Mouse (Mus musculus) ES-CJ7 (cell line): ENCODE data around the gene Arid3a.
"Not testable (repeated sequence)": the region's sequence is repeated elsewhere in the genome, so short reads cannot be mapped to it uniquely, and the experiment has no call there.

ENCODE experiments used
- DNase-seq: peaks from one replicate; pipeline ENCODE4 v3.0.0; 2011; ENCODE audit warnings: low read depth, low spot score

Arid3a gene

DNA sequence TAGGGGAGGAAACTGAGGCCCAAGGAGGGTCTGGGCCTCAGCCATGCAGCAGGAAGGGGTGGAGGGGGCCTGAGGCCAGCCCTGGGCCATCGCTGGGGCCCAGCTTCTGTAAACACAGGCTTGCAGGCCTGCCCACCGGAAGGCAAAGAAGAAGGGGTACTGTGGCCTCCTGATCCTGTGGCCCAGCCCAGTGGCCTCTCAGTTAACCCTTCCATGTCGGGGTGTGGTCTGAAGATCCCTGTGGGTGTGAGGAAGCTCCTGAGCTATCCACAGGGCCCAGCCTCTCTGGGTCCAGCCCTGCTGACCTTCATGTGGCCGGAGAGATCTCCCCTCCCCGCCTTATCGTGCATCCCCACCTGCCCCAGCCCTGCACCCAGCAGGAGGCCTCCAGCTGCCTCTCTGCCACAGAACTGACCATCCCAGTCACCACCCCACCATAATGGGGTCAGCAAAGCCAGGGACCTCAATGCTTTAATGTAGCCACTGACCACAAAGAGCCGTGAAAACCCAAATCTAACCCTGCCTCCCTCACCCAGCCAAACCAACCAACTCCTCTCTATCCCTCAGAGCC lies 20.0 kb downstream of the Arid3a start:
- no peak for DNase-seq

DNA sequence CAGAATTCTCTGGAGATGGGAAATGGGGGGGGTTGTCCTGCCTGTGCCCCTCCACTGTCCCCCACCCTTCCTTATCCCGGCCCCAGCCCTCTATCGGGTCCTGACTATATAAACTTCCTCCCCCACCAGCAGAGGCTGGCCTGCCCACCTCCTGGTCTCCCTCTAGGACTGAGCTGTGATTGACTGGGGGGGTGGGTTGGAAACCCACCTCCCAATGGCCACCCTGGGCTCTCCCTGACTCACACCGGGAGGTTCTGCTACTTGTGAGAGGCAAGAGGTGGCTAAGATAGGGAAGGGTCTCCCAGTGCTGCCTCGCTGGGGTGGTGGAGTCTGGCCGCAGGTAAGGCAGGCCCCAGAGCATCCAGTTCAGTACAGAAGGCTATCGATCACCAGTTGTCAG lies 20.7 kb downstream of the Arid3a start:
- no peak for DNase-seq

DNA sequence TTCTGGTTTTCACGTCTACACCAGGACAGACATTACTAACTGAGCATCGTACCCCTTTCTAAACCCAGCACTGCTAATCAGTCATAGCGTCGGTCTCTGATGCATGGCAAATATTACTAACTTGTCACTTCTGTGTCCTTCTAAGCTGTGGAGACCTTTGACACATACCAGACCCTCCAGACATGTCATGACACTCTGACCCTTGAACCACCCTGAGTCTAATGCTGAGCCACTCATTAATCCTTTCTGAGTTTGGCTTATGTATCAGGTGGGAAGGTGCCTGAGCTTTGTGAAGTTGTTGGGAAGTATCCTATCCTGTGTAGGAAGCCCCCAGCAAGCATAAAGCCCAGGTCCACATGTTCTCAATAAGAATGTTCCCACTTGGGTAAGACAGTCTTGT lies 23.0 kb downstream of the Arid3a start:
- DNase-seq = no peak

- no peak for DNase-seq
These were observed 23.8 kb downstream of the Arid3a start for GRCm38 (mm10) chr10:79950661-79951060.

DNA sequence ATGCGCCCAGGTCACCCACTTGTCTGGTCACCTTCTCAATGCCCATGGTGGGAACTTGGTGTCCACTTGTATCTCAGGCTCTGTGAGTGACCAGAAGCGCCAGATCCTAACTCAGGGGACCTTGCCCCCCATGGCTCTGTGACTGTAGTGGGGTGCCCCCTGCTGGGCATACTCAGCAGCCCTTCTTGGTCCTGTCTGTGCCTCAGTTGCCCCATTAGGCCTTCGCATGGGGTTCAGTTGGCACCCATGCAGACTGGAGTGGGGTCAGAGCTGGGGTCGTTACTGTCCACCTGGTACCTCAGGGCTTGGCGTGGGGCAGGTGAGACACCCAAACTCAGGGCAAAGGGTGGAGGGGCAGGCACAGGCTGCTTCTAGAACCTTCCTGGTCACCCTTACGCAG lies 27.1 kb downstream of the Arid3a start:
- no peak for DNase-seq

DNA sequence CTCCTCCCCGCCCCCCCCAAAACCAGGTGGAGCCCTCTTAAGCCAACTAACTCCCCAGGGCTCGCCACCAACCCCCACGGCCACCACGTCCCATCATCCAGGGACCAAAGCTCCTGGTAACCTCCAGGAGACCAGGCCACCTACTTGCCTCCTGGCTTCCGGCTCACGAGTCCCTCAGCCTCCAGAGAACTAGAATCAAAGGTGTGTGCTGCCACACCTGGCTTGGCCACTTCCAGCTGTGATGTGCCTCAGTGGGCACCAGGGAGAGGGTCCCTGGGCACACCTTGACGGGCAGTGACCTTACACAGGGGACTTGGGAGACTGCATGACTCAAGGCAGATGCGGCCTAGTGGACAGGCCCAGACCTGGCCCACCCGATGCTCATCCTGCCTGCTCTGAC lies 28.8 kb downstream of the Arid3a start:
- DNase-seq = no peak

GRCm38 (mm10) chr10:79956643-79957154 lies 29.9 kb downstream of the Arid3a start:
- DNase-seq = no peak

DNA sequence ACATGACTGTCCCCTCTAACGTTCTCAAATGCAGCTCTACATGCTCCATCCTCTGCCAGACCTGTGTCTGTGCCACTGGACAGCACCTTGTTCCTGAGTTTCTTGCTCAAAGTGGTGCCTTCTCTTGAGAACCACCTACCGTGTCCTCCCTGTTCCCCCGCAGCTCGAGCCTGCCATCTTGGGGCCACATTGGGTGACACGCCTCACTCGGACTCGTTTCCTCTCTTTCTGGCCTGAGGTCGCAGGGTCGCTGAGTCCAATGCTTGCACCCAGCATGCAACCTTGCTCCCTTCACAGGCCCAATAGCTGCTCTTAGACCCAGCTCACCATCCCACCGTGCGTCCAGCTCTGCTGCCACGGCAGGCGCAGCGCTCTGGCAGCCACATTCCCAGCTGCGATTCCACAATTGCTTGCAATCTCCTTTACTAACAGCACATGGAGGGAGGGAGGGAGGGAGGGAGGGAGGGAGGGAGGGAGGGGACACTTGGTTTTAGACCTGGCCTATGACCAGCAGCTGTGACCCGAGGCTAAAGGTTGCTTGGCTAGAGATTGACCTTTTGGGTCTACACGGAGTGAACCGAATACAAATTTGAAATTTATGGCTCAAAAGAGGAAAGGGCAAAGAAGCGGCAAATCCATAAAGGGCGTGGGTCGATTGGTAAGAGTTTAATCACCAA lies 31.4 kb downstream of the Arid3a start:
- peak; percentile 87 for DNase-seq

DNA sequence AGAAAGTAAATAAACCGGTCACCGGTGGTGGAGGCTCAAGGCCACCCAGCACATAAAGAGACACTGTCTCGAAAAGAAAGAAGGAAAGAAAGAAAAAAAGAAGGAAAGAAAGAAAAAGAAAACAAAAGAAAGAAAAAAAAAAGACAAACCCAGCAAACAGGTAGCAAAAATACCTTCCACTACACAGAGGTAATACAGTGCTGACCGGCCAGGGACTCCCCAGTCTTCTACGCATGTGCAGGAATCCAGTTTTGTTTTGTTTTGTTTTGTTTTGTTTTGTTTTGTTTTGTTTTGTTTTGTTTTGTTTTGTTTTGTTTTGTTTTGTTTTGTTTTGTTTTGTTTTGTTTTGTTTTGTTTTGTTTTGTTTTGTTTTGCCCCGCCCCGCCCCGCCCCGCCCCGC lies 32.6 kb downstream of the Arid3a start:
- DNase-seq = not testable (repeated sequence)

DNA sequence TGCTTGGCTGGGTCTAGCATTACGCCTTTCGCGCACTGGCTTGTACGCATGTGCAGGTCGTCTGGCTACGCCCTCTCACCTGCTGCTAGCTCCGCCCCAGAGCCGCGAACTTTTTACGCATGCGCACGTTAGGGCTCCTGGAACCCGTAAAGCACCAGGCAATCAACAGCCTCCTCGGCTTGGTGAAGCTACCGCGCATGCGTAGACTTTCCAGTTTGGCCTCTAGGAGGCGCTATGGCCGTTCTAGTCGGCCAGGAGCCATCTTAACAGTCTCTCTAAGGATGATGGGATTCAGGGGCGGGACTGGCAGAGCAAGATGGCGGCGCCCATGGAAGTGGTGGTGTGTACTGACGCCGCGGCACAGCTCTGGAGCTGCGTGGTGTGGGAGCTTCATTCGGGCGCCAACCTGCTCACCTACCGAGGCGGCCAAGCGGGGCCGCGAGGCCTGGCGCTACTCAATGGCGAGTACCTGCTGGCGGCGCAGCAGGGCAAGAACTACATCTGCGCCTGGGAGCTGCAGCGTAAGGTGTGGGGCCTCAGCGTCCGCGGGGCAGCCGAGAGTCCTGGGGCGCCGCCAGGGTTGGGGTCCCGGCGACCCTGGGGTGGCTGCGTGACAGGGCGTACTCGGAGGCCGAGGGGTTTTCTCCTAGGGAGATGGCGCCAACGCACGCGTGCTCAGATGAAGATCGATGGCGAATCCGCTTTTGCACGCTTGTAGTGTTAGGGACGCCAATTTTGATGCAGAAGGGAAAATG lies 33.2 kb downstream of the Arid3a start, which contains the start of gene Wdr18:
Gene Wdr18, plus strand, starts transcription at position 306 of the 755 bp plus-strand sequence.
- DNase-seq = peak; percentile 100

GRCm38 (mm10) chr10:79960671-79961294 lies 33.9 kb downstream of the Arid3a start:
- DNase-seq = no peak

DNA sequence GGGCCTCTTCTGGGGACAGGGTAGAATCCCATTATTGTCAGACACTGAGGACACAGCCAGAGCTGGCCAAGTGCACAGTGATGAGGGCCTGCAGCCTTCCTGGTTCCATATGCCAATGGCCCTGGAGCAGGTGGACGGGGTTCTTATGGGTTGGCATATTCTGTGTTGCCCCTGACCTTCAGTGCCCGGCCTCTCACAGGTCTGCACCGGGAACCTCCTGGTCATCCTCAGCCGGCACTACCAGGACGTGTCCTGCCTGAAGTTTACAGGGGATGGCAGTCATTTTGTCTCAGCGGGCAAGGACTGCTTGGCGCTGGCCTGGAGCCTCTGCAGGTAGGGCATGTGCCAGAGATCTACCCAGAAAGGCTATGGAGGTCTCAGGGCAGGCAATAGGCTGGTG lies 37.9 kb downstream of the Arid3a start:
- DNase-seq = no peak

DNA sequence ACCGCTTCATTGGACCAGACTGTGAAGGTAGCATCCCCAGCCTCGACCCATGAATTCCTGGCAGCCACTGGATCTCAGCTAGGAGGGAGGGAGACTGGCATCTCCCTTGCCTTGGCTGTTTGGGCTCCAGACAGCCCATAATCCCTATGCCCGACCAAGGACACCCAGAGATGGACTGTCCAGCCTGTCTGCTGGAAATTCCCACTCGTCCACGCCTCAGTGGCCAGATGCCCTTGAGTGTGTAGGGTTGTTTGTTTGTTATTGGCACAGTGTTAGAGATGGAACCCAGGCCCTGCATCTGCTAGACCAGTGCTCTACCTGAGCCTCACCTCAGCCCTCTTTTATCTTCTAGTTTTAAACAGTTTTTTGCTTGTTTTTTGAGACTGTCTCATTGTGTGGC lies 38.5 kb downstream of the Arid3a start:
- DNase-seq = no peak

DNA sequence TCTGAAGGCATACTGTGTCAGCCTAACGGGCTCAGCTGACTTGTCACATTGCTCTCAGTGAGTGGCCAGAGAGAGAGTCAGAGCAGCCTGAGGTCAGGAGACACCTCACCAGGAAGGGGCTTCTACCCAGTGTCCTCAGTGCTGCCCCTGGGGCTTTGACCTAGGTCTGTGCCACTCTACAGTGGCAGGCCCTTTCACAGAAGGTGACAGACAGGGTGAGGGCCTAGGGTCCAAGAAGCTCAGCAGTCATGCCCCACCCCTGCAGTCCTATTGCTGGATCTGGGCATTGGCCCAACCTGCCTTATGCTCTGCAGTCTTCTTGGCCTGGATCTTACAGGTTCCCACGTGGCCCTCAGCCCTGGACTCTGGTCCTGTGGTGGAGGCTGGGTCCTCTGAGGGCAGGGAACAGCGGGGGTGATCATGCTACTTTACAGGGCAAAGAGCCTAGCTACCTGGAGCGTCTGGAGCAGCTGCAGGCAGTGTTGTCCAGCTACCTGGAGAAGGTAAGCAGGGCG lies 40.1 kb downstream of the Arid3a start:
- no peak for DNase-seq

- no peak for DNase-seq
These were observed 41.3 kb downstream of the Arid3a start for GRCm38 (mm10) chr10:79968181-79968580.

DNA sequence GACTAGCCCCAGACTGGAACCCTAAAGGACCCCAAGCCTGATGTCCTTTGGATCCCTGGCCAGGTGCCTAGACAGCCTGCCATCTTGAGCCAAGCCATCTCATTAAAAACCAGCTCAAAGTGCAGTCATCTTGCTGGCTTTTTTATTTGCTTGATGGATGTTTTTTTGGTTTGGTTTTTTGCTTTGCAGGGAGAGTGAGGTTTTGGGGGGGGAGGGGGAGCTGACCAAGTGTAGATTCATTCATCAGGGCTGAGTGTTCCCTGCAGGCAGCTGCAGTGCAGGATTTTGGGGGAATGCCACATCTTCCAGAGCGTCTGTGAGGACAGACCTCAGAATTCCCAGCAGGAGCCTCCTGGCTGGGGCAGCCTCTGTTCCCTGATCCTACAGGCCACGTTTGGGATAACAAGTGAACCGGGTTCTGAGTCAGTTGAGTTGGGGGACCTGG lies 42.3 kb downstream of the Arid3a start:
- no peak for DNase-seq

DNA sequence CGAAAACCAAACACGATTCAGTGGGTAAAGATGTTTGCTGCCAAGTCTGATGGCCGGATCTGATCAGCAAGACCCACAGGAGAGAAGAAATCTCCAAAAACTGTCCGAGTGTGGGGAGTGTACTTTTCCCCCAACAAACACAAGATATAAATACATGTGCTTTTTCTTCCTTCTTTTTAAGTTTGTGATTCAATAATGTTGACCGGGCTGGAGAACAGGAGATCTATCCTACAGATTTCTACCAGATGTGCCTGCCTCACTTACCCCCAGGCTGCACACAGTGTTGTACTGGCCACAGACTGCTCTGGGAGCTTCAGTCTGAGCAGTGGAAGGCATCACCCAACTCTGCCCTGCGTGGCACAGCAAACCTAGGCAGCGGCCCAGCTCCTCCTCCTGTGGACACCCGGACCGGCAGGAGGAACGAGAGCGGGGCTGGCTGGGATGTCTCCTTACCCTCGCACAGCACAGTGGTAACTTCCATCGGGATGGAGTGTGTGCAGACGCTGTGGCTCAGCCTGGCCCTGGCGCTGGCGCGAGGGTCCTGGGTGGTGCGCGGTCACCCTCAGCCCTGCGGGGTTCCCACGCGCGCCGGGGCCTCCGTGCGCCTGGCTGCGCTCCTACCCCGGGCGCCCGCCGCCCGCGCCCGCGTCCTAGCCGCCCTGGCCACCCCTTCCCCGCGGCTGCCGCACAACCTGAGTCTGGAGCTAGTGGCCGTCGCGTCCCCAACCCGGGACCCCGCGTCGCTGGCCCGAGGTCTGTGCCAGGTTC lies 43.8 kb downstream of the Arid3a start, which contains the start of gene Grin3b:
Gene Grin3b, plus strand, starts transcription at position 301 of the 768 bp plus-strand sequence.
- no peak for DNase-seq

GRCm38 (mm10) chr10:79971183-79971497 lies 44.3 kb downstream of the Arid3a start:
- DNase-seq = no peak

GRCm38 (mm10) chr10:79972831-79973230 lies 46.0 kb downstream of the Arid3a start:
- DNase-seq = no peak

GRCm38 (mm10) chr10:79974087-79974486 lies 47.2 kb downstream of the Arid3a start:
- DNase-seq = no peak

DNA sequence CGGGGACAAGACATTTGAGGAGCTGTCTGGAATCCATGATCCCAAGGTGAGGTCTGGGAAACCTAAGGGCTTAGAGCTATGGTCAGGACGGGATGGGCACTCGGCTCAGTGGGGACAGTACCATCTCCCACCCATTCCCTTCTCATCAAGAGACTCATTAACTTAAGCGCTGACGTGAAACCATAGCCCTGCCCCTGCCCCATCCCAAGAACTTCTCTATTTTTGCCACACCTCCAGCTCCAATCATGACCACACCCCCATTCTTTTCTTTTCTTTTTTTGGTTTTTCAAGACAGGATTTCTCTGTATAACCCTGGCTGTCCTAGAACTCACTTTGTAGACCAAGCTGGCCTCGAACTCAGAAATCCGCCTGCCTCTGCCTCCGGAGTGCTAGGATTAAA lies 47.8 kb downstream of the Arid3a start:
- DNase-seq = no peak
